Mouse (Mus musculus) liver, adult 2 months (tissue): ENCODE results near the gene Vsig2. TPM values are rescaled to one million over a fixed set of nuclear protein-coding genes. Genes with fewer than 3 reads are reported as not detected.

ENCODE experiments used
- DNase-seq: peaks from one replicate; pipeline ENCODE4 v3.0.0-alpha.2; 2011; ENCODE audit warnings: low read depth, low spot score; ENCODE audit errors: extremely low read depth
- H3K27ac ChIP-seq: fragments of 200-500 bp; replicated peaks from 2 replicates; pipeline ENCODE4 v1.5.1; 2012; ENCODE audit warnings: low read depth, mild to moderate bottlenecking, control low read depth, inconsistent platforms, low read length; ENCODE audit not compliant: insufficient read depth
- H3K27me3 ChIP-seq: fragments of 200-500 bp; 2 replicates; pipeline ENCODE4 v1.6.1; 2012; ENCODE audit warnings: mild to moderate bottlenecking, moderate library complexity, low read length, inconsistent platforms; ENCODE audit not compliant: control insufficient read depth, insufficient read depth
- H3K36me3 ChIP-seq: fragments of 200-500 bp; 2 replicates; pipeline ENCODE4 v1.6.1; 2012; ENCODE audit warnings: low read length, inconsistent platforms; ENCODE audit not compliant: control insufficient read depth, insufficient read depth
- H3K4me1 ChIP-seq: fragments of 200-500 bp; 2 replicates; pipeline ENCODE4 v1.6.1; 2011; ENCODE audit warnings: low read length; ENCODE audit not compliant: control insufficient read depth, insufficient read depth
- H3K4me3 ChIP-seq: fragments of 200-500 bp; 2 replicates; pipeline ENCODE4 v1.5.1; 2011; ENCODE audit warnings: low read depth, mild to moderate bottlenecking, control low read depth, low read length, moderate library complexity; ENCODE audit not compliant: insufficient read depth
- H3K79me2 ChIP-seq: fragments of 200-500 bp; 2 replicates; pipeline ENCODE4 v1.6.1; 2012; ENCODE audit warnings: inconsistent platforms, mild to moderate bottlenecking, low read length, moderate library complexity; ENCODE audit not compliant: control insufficient read depth, insufficient read depth
- H3K9ac ChIP-seq: fragments of 200-500 bp; 2 replicates; pipeline ENCODE4 v1.6.1; 2012; ENCODE audit warnings: low read depth, mild to moderate bottlenecking, control low read depth, inconsistent platforms, low read length
- CTCF ChIP-seq: fragments of 200-500 bp; IDR thresholded peaks from 2 replicates; pipeline ENCODE4 v1.5.1; 2011; ENCODE audit warnings: low read depth, low read length, control low read depth
- POLR2A ChIP-seq: fragments of 200-500 bp; IDR thresholded peaks from 2 replicates; pipeline ENCODE4 v1.6.1; 2011; ENCODE audit warnings: low read length, control low read depth; ENCODE audit not compliant: insufficient read depth; ENCODE audit errors: extremely low read depth
- WGBS: fragments of 180-500 bp; shearing (Covaris S2); methylation state at CpG from one replicate; pipeline ENCODE4 v1.1.7; 2018; 5-methylcytosine and 5-hydroxymethylcytosine counted together
- polyA plus RNA-seq: library from polyadenylated mRNA; depleted of rRNA; stranded (reverse); fragments of >200 nt; gene quantifications from 2 replicates; pipeline ENCODE4 v1.2.3, GENCODE M21; 2012
- total RNA-seq: library from RNA; depleted of rRNA; stranded (reverse); fragments of >200 nt; gene quantifications from 2 replicates; pipeline ENCODE4 v1.2.3, GENCODE M21; 2014

Vsig2 gene
- total and polyA plus RNA-seq, 2 experiments = 1.5 TPM

DNA sequence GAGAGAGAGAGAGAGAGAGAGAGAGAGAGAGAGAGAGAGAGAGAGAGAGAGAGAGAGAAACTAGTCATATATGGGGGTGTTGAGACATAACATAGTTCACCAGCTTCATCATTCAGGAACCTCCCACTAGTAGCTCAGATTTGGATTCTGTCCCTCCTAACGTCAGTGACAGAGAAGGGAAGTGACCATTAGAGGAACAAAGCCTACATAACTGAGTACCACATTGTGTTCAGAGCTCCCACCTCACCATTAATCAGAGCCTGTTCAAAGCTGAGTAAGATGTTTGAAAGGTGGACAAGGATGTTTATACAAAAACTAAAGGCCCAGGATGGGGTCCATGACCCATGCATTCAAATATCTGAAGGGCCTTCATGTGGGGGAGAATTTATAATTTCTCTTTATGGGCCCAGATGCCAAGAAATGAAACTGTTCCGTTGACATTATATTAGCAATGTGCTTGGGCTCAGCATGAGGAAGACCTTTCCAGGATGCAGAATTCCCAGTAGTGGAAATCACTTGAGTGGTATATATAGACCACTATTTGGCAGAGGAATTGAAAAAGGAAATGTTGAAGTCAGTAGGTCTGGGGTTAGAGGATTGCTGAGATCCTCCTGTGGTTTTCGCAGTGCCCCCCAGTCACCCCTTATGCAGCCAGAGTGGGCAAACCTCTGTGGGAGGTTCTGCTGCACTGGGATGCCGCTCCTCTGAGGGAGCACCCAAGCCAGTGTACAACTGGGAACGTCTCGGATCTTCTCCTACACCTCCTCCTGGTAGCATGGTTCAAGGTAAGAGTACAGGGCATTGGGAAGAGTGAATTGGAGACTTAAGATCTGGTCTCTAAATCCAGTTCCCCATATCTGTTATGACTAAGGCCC lies 1.9 kb downstream of the Vsig2 start:
- Histone ChIP-seq H3K4me3 (no peak overlapping the region), H3K36me3 (no peaks in the 10 kb centered on the region), H3K27me3 (no peaks in the 10 kb centered on the region), H3K79me2 (no peaks in the 10 kb centered on the region), H3K4me1 (peaks cover 8% of the 10 kb centered on the region), H3K27ac (peak overlapping the region; percentile 25; the same call in 1 of the 2 replicates), H3K9ac (no peak overlapping the region)
- no peak for TF ChIP-seq CTCF
- TF ChIP-seq POLR2A = no peak
- 79% methylated on average over 6 of the region's 6 CpGs for WGBS
- DNase-seq = no peak

DNA sequence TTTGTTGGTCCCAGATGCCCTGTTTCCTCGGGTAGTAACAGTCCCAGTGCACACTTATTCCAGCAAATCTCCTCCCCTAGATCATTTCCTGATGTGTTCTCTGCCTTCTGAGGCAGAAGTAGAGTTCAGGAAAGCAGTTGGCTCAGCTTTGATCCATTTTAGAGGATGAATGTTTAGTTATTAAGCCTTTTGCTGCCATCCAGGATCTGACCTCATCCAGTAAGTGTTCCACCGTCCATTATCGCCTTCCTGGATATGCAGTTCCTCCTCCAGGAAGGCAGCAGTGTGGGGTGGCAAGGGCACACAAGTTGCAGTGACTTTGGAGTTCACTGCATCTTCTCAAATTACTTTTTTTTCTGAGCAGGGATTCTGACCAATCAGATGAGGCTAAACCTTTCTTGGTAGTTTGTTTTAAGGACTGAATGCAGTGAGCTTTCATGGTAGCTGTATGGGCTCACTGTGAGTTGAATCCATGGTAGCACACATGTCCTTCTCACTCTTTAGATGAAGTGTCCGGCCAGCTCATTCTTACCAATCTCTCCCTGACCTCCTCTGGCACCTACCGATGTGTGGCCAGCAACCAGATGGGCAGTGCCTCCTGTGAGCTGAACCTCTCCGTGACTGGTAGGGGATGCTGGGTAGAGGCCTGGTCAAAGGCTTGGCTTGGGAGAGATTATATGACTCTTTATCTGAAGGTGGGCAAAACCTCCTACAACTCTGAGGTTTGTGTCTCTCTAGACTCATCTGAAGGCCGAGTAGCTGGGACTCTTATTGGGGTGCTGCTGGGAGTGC lies 3.0 kb downstream of the Vsig2 start:
- no peak for TF ChIP-seq POLR2A
- TF ChIP-seq CTCF = no peak
- no peak overlapping the region for H3K4me3 ChIP-seq
- no peaks in the 10 kb centered on the region for H3K27me3 ChIP-seq
- WGBS = 73% methylated on average over 7 of the region's 7 CpGs
- no peak overlapping the region for H3K9ac ChIP-seq
- no peak for DNase-seq
- H3K36me3 ChIP-seq = no peaks in the 10 kb centered on the region
- peaks cover 8% of the 10 kb centered on the region for H3K4me1 ChIP-seq
- H3K27ac ChIP-seq = no peak overlapping the region
- H3K79me2 ChIP-seq = no peaks in the 10 kb centered on the region

DNA sequence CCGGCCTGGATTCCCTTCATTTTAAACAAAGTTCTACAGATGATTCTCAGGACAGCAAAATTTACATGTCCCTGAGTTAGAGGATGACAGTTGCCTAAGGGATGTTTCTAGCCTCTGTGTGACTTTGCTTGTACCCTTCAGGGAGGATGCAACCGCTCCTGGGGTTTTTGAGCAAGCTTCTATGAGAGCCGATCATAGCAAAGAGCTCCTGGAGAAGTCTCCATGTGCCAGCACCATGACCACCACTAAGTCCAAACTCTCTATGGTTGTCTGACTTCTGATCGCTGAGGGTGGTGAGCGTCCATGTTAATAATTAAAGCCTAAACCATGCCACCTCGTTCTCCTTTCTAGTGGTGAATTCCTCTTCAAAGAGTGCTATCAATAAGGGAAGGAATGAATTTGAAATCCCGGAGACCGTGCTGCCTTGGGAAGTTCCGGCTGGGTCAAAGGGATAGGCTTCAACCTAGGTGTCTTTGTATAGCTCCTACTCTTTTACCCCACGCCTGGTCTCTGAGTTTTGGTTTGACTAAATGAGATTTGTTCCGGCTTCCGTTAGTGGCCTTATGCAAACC lies 4.9 kb downstream of the Vsig2 start:
- H3K36me3 ChIP-seq = no peaks in the 10 kb centered on the region
- WGBS = 33% methylated on average over 12 of the region's 12 CpGs
- no peak overlapping the region for H3K9ac ChIP-seq
- H3K79me2 ChIP-seq = no peaks in the 10 kb centered on the region
- TF ChIP-seq POLR2A (no peak), CTCF (no peak)
- no peak overlapping the region for H3K27ac ChIP-seq
- H3K27me3 ChIP-seq = no peaks in the 10 kb centered on the region
- no peak overlapping the region; the same call in 1 of the 2 replicates for H3K4me3 ChIP-seq
- H3K4me1 ChIP-seq = peaks cover 8% of the 10 kb centered on the region
- DNase-seq = peak; percentile 6

DNA sequence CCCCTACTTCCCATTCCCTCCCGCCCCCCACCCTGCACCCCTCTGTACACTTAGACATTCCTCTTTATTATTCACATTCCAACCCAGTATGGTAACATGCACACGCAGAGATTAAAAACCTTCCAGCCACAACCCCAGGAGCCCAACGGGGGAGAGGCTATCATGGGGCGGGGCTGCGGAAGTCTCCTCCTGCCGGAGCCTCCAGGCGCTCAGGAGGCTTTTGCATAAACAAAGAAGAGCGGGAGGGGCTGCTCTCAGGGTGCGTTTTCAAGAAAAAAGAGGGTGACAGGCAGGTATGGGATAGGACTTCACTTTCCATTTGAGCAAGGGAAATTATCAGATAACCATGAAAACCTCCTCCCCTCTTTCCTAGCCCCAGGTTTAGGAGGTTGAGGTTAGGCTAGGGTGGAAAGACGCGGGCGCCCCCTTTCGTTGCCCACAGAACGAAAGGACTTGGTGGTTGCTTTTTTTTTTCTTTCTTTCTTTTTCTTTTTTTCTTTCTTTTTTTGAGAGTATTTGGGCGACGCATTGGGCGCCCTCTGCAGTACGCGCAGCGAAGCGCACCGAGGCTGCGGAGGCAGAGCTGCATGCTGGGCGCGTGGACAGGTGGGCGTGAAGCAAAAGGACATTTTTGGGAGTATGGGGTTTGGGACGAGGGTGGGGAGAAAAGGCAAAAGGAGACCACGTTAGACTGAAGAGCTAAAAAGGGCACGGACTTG lies 5.6 kb downstream of the Vsig2 start:
- peaks cover 8% of the 10 kb centered on the region for H3K4me1 ChIP-seq
- H3K27me3 ChIP-seq = no peaks in the 10 kb centered on the region
- H3K27ac ChIP-seq = no peak overlapping the region
- H3K4me3 ChIP-seq = peak overlapping the region; percentile 12
- 2% methylated on average over 29 of the region's 29 CpGs for WGBS
- 0 out of 2 replicates have a peak overlapping the region, but pooled peaks have one; percentile 5 for H3K9ac ChIP-seq
- no peaks in the 10 kb centered on the region for H3K79me2 ChIP-seq
- no peak for TF ChIP-seq POLR2A
- peak; percentile 85 for TF ChIP-seq CTCF
- DNase-seq = peak; percentile 33
- H3K36me3 ChIP-seq = no peaks in the 10 kb centered on the region

DNA sequence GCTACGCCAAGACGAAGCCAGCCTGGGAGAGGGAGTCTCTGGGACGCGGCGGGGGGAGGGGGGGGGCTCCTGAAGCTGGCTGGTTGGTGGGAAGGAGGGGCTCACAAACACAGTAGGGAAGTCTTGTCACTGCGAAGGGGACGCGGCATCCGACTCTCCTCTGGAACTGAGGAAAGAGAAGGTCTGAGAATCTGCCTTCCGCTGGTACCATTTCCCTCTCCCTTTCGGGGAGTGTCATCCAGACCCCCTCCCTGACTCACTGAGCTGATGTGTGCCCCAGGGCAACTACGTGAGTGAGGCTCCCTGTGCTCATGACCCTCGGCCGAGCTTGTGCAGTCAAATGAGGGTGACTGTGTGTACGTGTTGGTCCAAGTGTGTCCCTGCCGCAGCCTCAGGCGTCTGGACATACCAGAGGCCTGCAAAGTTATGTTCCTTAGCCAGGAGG lies 6.1 kb downstream of the Vsig2 start:
- Histone ChIP-seq H3K9ac (0 out of 2 replicates have a peak overlapping the region, but pooled peaks have one; percentile 5), H3K4me1 (peaks cover 8% of the 10 kb centered on the region), H3K27me3 (no peaks in the 10 kb centered on the region), H3K27ac (no peak overlapping the region), H3K36me3 (no peaks in the 10 kb centered on the region), H3K4me3 (peak overlapping the region; percentile 12; the same call in 1 of the 2 replicates), H3K79me2 (no peaks in the 10 kb centered on the region)
- TF ChIP-seq POLR2A (no peak), CTCF (no peak)
- 20% methylated on average over 17 of the region's 17 CpGs for WGBS
- no peak for DNase-seq
